Mouse (Mus musculus) layer of hippocampus, postnatal 14 days (tissue): ENCODE data around the gene Gm13723. TPM values are rescaled to one million over a fixed set of nuclear protein-coding genes. Genes with fewer than 3 reads are reported as not detected.

ENCODE experiments used
- DNase-seq, 2 experiments: peaks; one replicate each; pipeline ENCODE4 v3.0.0; 2021 to 2022; ENCODE audit warnings: low spot score in 2 of 2, mixed read lengths in 1 of 2
- long read RNA-seq, 2 experiments: library from polyadenylated mRNA; stranded (forward); transcript quantifications; one replicate each; pipeline ENCODE4 v2.0.0; 2021
- total RNA-seq, 2 experiments: library from RNA; stranded (reverse); gene quantifications; 2 replicates each; pipeline ENCODE4 v1.2.3; 2021

Gene Gm13723
- total RNA-seq: not detected
- long read RNA-seq, experiment 1: 0 reads
- long read RNA-seq, experiment 2: 0 reads

DNA sequence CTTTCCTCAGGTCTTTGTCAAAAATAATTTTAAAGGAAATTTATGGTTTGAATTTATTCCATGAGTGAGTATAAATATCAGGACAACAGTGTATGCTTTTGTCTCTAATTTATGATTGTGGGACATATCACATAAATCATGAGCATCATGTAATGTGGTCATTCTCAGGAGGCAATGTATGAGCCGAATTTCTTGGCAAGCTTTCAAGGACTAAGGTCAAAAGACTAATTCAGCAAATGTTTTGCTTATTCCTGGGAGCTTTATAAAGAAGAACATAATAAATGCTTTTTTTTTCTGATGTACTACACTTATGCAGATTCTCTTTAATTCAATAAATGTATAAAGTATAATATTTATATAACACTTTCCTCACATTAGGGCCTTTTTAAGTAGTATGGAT, at the start of gene Gm13723:
TSS of gene Gm13723 (minus strand) at position 101 of the 400 bp plus-strand sequence.
- DNase-seq: no peak

DNA sequence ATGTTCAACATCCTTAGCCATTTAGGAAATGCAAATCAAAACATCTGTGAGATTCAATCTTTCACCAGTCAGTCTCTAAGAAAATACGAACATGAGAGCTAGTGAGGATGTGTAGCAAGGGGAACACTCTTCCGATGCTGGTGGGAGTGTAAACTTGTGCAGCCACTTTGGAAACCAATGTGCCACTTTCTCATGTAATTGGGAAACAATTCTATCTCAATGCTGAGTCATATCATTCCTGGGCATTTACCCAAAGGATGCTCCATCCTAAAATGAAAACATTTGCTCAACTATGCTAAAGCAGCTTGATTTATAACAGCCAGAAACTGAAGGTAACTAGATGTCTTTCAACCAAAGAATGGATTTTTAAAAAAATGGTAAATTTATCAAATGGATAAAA, 31.0 kb upstream of the Gm13723 start:
- peak in 1 of 2 experiments; percentile 5 for DNase-seq

GRCm38 (mm10) chr2:86892116-86892515, 17.5 kb upstream of the Gm13723 start, which contains the start of gene Olfr1097:
Olfr1097 (minus strand) TSS chr2:86892216.
- DNase-seq: no peak

DNA sequence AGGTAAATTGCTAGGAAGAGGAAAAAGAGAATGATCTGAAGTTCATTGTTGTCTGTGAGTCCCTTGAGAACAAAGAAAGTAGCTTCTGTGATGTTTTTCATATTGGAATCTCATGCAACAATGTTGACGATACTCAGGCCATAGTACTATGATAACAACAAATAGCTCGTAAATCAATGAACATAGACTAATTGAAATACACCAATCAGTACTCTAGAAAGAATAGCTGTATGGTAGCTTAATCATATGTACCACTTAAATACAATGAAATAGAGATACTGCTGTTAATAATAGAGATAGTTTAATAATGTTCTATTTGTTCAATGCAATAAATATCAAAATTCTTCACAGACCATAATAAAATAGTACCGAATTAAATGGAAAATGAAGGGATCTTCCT, 23.0 kb downstream of the Gm13723 start, which contains the start of gene Olfr1095:
TSS of gene Olfr1095 (minus strand) at position 101 of the 400 bp plus-strand sequence.
- no peak for DNase-seq

DNA sequence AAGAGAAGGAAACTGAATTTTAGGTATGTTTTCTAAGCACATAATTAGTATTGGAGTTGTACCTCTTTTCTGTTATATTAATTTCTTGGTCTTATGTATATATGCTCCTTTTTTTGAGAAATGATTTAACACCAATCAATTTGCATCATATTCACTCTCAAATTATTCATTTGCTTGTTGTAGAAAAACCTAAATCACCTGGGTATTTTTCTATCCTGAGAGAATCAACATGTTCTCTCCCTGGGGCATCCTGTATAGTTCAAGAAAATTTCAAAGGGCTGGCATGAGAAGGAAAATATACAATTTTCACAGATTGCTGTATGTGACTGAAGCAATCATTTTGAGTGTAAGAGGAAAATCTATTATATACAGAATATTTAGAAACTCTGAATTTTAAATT, 50.2 kb downstream of the Gm13723 start, which contains the start of gene Olfr1094:
TSS of gene Olfr1094 (plus strand) at position 301 of the 400 bp plus-strand sequence.
- DNase-seq: no peak

Other genes with a start within 250 kb of the Gm13723 start
- not detected for gene Olfr1084, start 235.1 kb downstream of the Gm13723 start, total RNA-seq
- not detected for gene Olfr1085, start 212.8 kb downstream of the Gm13723 start, total RNA-seq
- not detected for gene Olfr1086, start 194.7 kb downstream of the Gm13723 start, total RNA-seq
- gene Olfr1087, start 176.4 kb downstream of the Gm13723 start, total RNA-seq: not detected
- not detected for gene Olfr1089, start 141.1 kb downstream of the Gm13723 start, total RNA-seq
- gene Olfr1090, start 115.8 kb downstream of the Gm13723 start, total RNA-seq: not detected
- gene Olfr1093, start 92.3 kb downstream of the Gm13723 start, total RNA-seq: not detected
- not detected for gene Olfr141, start 64.8 kb downstream of the Gm13723 start, total RNA-seq
- gene Olfr1094, start 50.1 kb downstream of the Gm13723 start, total RNA-seq: not detected
- gene Olfr1095, start 23.1 kb downstream of the Gm13723 start, total RNA-seq: not detected
- not detected for gene Olfr1097, start 17.4 kb upstream of the Gm13723 start, total RNA-seq
- gene Olfr1098, start 49.7 kb upstream of the Gm13723 start, total RNA-seq: not detected
- gene Olfr1099, start 85.9 kb upstream of the Gm13723 start, total RNA-seq: not detected
- not detected for gene Olfr1100, start 105.2 kb upstream of the Gm13723 start, total RNA-seq
- gene Olfr1101, start 116.4 kb upstream of the Gm13723 start, total RNA-seq: not detected
- not detected for gene Olfr1102, start 123.6 kb upstream of the Gm13723 start, total RNA-seq
- not detected for gene Olfr1104, start 152.3 kb upstream of the Gm13723 start, total RNA-seq
- not detected for gene Olfr1105, start 161.7 kb upstream of the Gm13723 start, total RNA-seq
- gene Olfr1106, start 177.5 kb upstream of the Gm13723 start, total RNA-seq: not detected
- not detected for gene Olfr1107, start 201.0 kb upstream of the Gm13723 start, total RNA-seq
- not detected for gene Olfr1109, start 221.2 kb upstream of the Gm13723 start, total RNA-seq
- gene Olfr259, start 239.8 kb upstream of the Gm13723 start, total RNA-seq: not detected